Mouse (Mus musculus): Measurements from ENCODE around the gene Prkcz.
A peak's percentile ranks its signal among the peaks of the same experiment; 100 is the strongest.
"Not testable (repeated sequence)": the region's sequence is repeated elsewhere in the genome, so short reads cannot be mapped to it uniquely, and the experiment has no call there.

Gene Prkcz

GRCm38 (mm10) chr4:155359560-155360464 is 1.3 kb downstream of the Prkcz start:
- no peak for DNase-seq (ENCODE audit: low spot score)

GRCm38 (mm10) chr4:155357601-155358000 is 3.6 kb downstream of the Prkcz start:
- peak; percentile 15 for DNase-seq (ENCODE audit: low spot score)

GRCm38 (mm10) chr4:155356354-155356753 is 4.8 kb downstream of the Prkcz start:
- no peak for DNase-seq (ENCODE audit: low spot score)

- DNase-seq (ENCODE audit: low spot score) = no peak
Measured at GRCm38 (mm10) chr4:155354546-155354945, 6.6 kb downstream of the Prkcz start.

GRCm38 (mm10) chr4:155354035-155354434 is 7.1 kb downstream of the Prkcz start:
- no peak for DNase-seq (ENCODE audit: low spot score)

- no peak for DNase-seq (ENCODE audit: low spot score)
Measured at GRCm38 (mm10) chr4:155352581-155352980, 8.6 kb downstream of the Prkcz start.

- no peak for DNase-seq (ENCODE audit: low spot score)
Measured at GRCm38 (mm10) chr4:155346350-155346749, 14.8 kb downstream of the Prkcz start.

GRCm38 (mm10) chr4:155345608-155345953 is 15.6 kb downstream of the Prkcz start:
- DNase-seq (ENCODE audit: low spot score) = no peak

- no peak for DNase-seq (ENCODE audit: low spot score)
Measured at GRCm38 (mm10) chr4:155344716-155345607, 16.2 kb downstream of the Prkcz start.

- no peak for DNase-seq (ENCODE audit: low spot score)
Measured at GRCm38 (mm10) chr4:155344299-155344600, 16.9 kb downstream of the Prkcz start.

GRCm38 (mm10) chr4:155343415-155344298 is 17.5 kb downstream of the Prkcz start:
- DNase-seq (ENCODE audit: low spot score) = no peak

GRCm38 (mm10) chr4:155336284-155337050 is 24.7 kb downstream of the Prkcz start:
- no peak for DNase-seq (ENCODE audit: low spot score)

GRCm38 (mm10) chr4:155332253-155332652 is 28.9 kb downstream of the Prkcz start:
- DNase-seq (ENCODE audit: low spot score) = no peak

GRCm38 (mm10) chr4:155328385-155328784 is 32.8 kb downstream of the Prkcz start:
- DNase-seq (ENCODE audit: low spot score) = not testable (repeated sequence)

- DNase-seq (ENCODE audit: low spot score) = no peak
Measured at GRCm38 (mm10) chr4:155325773-155326172, 35.4 kb downstream of the Prkcz start.

GRCm38 (mm10) chr4:155324511-155324910 is 36.6 kb downstream of the Prkcz start:
- DNase-seq (ENCODE audit: low spot score) = no peak

GRCm38 (mm10) chr4:155323081-155323795 is 37.9 kb downstream of the Prkcz start:
- DNase-seq (ENCODE audit: low spot score) = no peak

- peak; percentile 38 for DNase-seq (ENCODE audit: low spot score)
Measured at GRCm38 (mm10) chr4:155320281-155321244, 40.6 kb downstream of the Prkcz start.

- peak; percentile 49 for DNase-seq (ENCODE audit: low spot score)
Measured at GRCm38 (mm10) chr4:155318266-155318665, 42.9 kb downstream of the Prkcz start.

All from c-Kit-positive CD71-positive TER-119-positive erythroid progenitor cells, embryonic 14.5 days (primary cell).